Mouse (Mus musculus) natural killer cell, adult 2 months (primary cell): Measurements from ENCODE around the gene St6galnac1.

Source experiments
- DNase-seq, 2 experiments: peaks; one replicate each; pipeline ENCODE4 v3.0.0; 2022; ENCODE audit warnings: low spot score in 2 of 2

Gene St6galnac1

GRCm38 (mm10) chr11:116726156-116726555, 49.2 kb downstream of the St6galnac1 start:
- DNase-seq = no peak

- DNase-seq = no peak
Observed at GRCm38 (mm10) chr11:116725031-116725948, 50.0 kb downstream of the St6galnac1 start.

GRCm38 (mm10) chr11:116723064-116723463, 52.2 kb downstream of the St6galnac1 start:
- DNase-seq = no peak

GRCm38 (mm10) chr11:116721548-116722271, 53.6 kb downstream of the St6galnac1 start:
- no peak for DNase-seq

- DNase-seq = no peak
Observed at GRCm38 (mm10) chr11:116720319-116720865, 54.9 kb downstream of the St6galnac1 start.
